Mouse (Mus musculus) liver, postnatal 0 days (tissue): Measurements from ENCODE around the gene Cwc22.

ENCODE experiments used
- CTCF ChIP-seq: sonication (generic); IDR thresholded peaks from 2 replicates; pipeline ENCODE4 v1.5.1; 2016; ENCODE audit warnings: antibody characterized with exemption, low read depth
- EP300 ChIP-seq: IDR thresholded peaks from 2 replicates; pipeline ENCODE4 v1.6.1; 2016; ENCODE audit warnings: antibody characterized with exemption, low read depth, mild to moderate bottlenecking

GRCm38 (mm10) chr2:77916586-77917359, 29.4 kb downstream of the Cwc22 start:
- TF ChIP-seq CTCF (no peak), EP300 (no peak)
